Mouse (Mus musculus) neural tube, embryonic 11.5 days (tissue): ENCODE results near the gene Prrc2b. TPM values are rescaled to one million over a fixed set of nuclear protein-coding genes. Genes with fewer than 3 reads are reported as not detected.

ENCODE experiments used
- ATAC-seq: fragments of 200-750 bp; cut with Nextera tagmentation; 2 replicates; pipeline ENCODE4 v1.8.0; 2017; ENCODE audit warnings: moderate number of reproducible peaks, mild to moderate bottlenecking, moderate TSS enrichment, moderate library complexity; ENCODE audit not compliant: insufficient read depth, low FRiP score, low TSS enrichment
- DNase-seq: peaks from one replicate; pipeline ENCODE4 v3.0.0-alpha.2; 2015; ENCODE audit warnings: low spot score
- H3K27ac ChIP-seq: fragments of 300-500 bp; sonication (generic); 2 replicates; pipeline ENCODE4 v1.5.1; 2014; ENCODE audit warnings: low read depth, mild to moderate bottlenecking, low read length
- H3K27me3 ChIP-seq: fragments of 300-500 bp; sonication (generic); 2 replicates; pipeline ENCODE4 v1.6.1; 2014; ENCODE audit warnings: mild to moderate bottlenecking, low read length, mixed read lengths; ENCODE audit not compliant: control insufficient read depth, insufficient read depth
- H3K36me3 ChIP-seq: fragments of 300-500 bp; sonication (generic); 2 replicates; pipeline ENCODE4 v1.6.1; 2014; ENCODE audit warnings: mild to moderate bottlenecking, low read length, moderate library complexity, mixed read lengths; ENCODE audit not compliant: control insufficient read depth, insufficient read depth
- H3K4me1 ChIP-seq: fragments of 300-500 bp; sonication (generic); 2 replicates; pipeline ENCODE4 v1.6.1; 2014; ENCODE audit warnings: low read length, mixed read lengths; ENCODE audit not compliant: control insufficient read depth, insufficient read depth
- H3K4me2 ChIP-seq: fragments of 300-500 bp; sonication (generic); 2 replicates; pipeline ENCODE4 v1.6.1; 2014; ENCODE audit warnings: low read depth, mild to moderate bottlenecking, moderate library complexity
- H3K4me3 ChIP-seq: fragments of 300-500 bp; sonication (generic); 2 replicates; pipeline ENCODE4 v1.5.1; 2014; ENCODE audit warnings: low read depth, low read length
- H3K9ac ChIP-seq: fragments of 300-500 bp; sonication (generic); 2 replicates; pipeline ENCODE4 v1.6.1; 2014; ENCODE audit warnings: mild to moderate bottlenecking, low read length
- H3K9me3 ChIP-seq: fragments of 300-500 bp; sonication (generic); 2 replicates; pipeline ENCODE4 v1.6.1; 2016; ENCODE audit warnings: low read length; ENCODE audit not compliant: control insufficient read depth
- WGBS: fragments of 180-500 bp; shearing (Covaris S2); extraction: QIAGEN DNeasy Blood & Tissue Kit; methylation state at CpG from one replicate; pipeline ENCODE4 v1.1.7; 2014; 5-methylcytosine and 5-hydroxymethylcytosine counted together
- polyA plus RNA-seq: library from polyadenylated mRNA; unstranded; fragments of >200 nt; fragmentation: Nextera tagmentation; extraction: Ambion mirVana; gene quantifications from 2 replicates; pipeline ENCODE4 v1.2.1, GENCODE M21; 2014

Prrc2b gene
- polyA plus RNA-seq, 1 experiment from 2014 or later, result 73.9 TPM

DNA sequence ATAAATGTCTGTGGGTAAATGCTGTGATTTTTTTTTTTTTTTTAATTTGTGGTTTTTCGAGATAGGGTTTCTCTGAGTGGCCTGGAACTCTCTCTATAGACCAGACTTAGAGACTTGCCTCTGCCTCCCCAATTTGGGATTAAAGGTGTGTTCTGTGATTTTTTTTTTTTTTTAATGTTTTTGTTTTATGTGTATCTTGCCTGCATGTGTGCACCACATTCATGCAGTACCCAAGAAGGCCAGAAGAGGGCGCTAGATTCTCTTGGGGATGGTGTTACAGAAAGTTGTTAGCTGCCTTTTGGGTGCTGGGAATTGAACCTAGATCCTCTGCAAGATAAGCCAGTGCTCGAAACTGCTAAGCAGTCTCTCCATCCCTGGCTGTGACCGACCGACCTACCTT is 10.1 kb downstream of the Prrc2b start:
- peaks cover 3% of the 10 kb centered on the region for H3K36me3 ChIP-seq
- no peaks in the 10 kb centered on the region; the same call in 1 of the 2 replicates for H3K9me3 ChIP-seq
- H3K4me2 ChIP-seq, result no peak overlapping the region
- no peak overlapping the region for H3K27ac ChIP-seq
- ATAC-seq (no peak), DNase-seq (no peak)
- H3K4me1 ChIP-seq, result peaks cover 21% of the 10 kb centered on the region
- no peak overlapping the region for H3K4me3 ChIP-seq
- WGBS, result 83% methylated on average over 5 of the region's 5 CpGs
- H3K9ac ChIP-seq, result no peak overlapping the region
- no peaks in the 10 kb centered on the region for H3K27me3 ChIP-seq

DNA sequence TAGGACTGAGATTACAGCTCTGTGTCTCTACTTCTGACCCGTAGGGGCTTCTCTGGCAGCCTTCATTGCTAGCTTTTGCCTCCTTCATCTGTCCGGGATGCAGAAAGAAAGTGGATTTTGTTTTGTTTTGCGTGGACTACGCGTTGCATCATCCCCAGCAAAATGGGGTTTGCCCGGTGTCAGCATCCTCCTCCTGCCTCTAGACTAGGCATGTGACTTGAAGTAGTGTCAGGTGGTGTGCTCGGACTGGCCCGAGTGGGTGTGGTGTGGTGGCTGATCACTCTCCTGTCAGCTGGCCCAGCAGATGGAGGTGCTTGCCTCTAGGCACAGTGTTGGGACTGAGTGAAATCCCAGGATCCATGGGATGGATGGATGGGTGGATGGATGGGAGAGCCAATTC is 11.2 kb downstream of the Prrc2b start:
- no peak overlapping the region for H3K4me2 ChIP-seq
- no peak overlapping the region for H3K4me3 ChIP-seq
- no peak overlapping the region for H3K27ac ChIP-seq
- H3K36me3 ChIP-seq, result peaks cover 3% of the 10 kb centered on the region
- DNase-seq (no peak), ATAC-seq (no peak)
- H3K9me3 ChIP-seq, result no peaks in the 10 kb centered on the region; the same call in 1 of the 2 replicates
- H3K9ac ChIP-seq, result no peak overlapping the region
- H3K4me1 ChIP-seq, result peaks cover 19% of the 10 kb centered on the region
- H3K27me3 ChIP-seq, result no peaks in the 10 kb centered on the region
- 95% methylated on average over 8 of the region's 8 CpGs for WGBS

DNA sequence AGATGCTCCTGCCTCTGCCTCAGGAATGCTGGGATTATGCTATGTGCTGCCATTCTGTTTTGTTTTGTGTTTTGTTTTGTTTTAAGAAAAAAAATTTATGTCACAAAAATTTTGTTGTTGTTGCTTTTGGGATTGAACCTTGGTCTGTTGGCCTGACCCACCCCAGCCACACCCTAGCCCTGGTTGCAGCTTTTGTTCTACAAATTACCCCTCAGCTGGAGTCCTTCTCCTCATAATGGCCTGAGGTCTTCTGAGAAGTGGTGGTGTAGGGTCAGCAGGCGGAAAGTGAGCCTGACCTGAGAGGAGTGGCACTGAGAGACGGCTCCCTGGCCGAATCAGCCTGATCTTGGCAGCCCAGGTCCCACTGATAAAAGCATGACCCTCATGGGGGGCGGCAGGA is 11.8 kb downstream of the Prrc2b start:
- H3K36me3 ChIP-seq, result peaks cover 3% of the 10 kb centered on the region
- H3K9me3 ChIP-seq, result no peaks in the 10 kb centered on the region; the same call in 1 of the 2 replicates
- 76% methylated on average over 4 of the region's 4 CpGs for WGBS
- no peak overlapping the region for H3K27ac ChIP-seq
- H3K4me3 ChIP-seq, result no peak overlapping the region
- no peaks in the 10 kb centered on the region for H3K27me3 ChIP-seq
- no peak for DNase-seq
- ATAC-seq, result no peak
- H3K4me1 ChIP-seq, result peaks cover 21% of the 10 kb centered on the region
- H3K4me2 ChIP-seq, result no peak overlapping the region
- no peak overlapping the region for H3K9ac ChIP-seq

DNA sequence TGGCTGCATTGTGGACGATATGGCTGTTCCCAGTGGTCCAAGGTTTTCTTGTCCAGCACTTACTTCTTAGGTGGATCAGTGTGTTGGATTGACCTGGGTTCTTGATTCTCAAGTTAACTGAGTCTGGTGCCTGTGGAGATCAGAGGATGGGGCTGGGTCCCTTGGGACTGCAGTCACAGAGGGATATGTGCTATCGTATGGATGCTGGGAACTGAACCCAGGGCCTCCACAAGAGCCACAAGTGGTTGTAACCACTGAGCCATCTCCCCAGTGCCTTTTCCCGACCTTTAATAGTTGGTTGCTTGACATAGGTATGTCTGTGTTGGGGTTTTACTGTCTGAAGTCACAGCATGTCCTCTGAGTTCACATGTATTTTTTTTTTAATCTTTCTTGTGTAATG is 12.2 kb downstream of the Prrc2b start:
- H3K4me2 ChIP-seq, result no peak overlapping the region
- H3K9me3 ChIP-seq, result no peaks in the 10 kb centered on the region; the same call in 1 of the 2 replicates
- H3K9ac ChIP-seq, result no peak overlapping the region
- peaks cover 3% of the 10 kb centered on the region for H3K36me3 ChIP-seq
- H3K27me3 ChIP-seq, result no peaks in the 10 kb centered on the region
- H3K4me1 ChIP-seq, result peaks cover 24% of the 10 kb centered on the region
- no peak for DNase-seq
- no peak overlapping the region for H3K27ac ChIP-seq
- H3K4me3 ChIP-seq, result no peak overlapping the region
- 93% methylated on average over 3 of the region's 3 CpGs for WGBS
- no peak for ATAC-seq

DNA sequence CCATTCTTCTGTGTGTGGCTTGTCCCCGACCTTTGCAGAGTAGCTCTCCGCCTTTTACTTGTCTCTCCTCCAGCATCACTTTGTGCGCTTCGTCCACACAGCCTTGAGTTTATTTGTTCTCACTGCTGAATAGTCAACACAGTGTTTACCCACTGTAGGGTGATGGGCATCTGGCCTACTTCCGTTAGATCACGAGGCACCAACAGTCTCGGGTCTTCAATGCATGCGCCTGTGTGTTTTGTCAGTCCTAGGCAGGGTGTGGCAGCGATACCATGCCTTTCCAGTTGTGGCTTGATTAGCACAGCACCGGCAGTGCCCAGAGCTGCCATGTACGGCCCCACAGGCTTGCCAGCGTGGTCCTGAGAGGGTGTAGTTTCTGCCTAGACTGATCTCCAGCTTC is 13.6 kb downstream of the Prrc2b start:
- Histone ChIP-seq H3K4me1 (peaks cover 27% of the 10 kb centered on the region), H3K4me3 (no peak overlapping the region), H3K27ac (no peak overlapping the region), H3K4me2 (no peak overlapping the region), H3K9me3 (no peaks in the 10 kb centered on the region; the same call in 1 of the 2 replicates), H3K36me3 (peaks cover 3% of the 10 kb centered on the region), H3K27me3 (no peaks in the 10 kb centered on the region), H3K9ac (no peak overlapping the region)
- DNase-seq, result no peak
- WGBS, result 74% methylated on average over 12 of the region's 12 CpGs
- no peak for ATAC-seq

DNA sequence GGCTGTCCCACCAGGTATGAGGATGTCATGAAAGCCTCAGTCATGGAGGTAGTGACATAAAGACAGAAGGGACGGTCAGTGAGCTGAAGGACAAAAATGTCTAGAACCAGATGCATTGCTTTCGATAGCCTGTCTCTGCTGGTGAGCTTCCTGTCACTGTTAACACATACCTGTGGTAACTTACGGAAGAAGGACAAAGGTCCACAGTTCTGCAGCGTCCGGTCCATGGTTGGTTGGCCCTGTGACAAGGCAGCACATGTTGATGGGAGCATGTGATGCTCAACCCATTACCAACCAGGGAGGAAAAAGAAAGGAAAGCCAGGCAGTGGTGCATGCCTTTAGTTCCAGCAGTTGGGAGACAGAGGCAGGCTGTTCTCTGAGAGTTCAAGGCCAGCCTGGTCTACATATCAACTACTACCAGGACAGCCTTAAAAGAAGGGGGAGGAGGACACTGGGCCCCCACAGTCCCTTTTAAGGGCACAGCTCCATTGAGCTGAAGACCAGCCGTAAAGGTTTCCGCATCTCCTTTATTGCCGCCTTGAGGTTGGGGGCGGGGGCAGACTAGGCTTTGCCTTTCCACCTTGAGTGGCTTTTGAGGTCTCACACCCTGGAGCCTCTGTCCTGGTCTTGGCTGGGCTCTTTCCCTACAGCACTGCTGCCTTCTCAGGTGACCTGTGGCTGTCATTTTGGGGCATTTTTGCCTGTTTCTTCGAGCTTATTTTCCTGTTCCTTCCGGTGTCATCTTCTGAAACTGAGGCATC is 14.3 kb downstream of the Prrc2b start:
- H3K27ac ChIP-seq, result no peak overlapping the region
- no peaks in the 10 kb centered on the region for H3K27me3 ChIP-seq
- H3K9ac ChIP-seq, result no peak overlapping the region
- H3K4me3 ChIP-seq, result no peak overlapping the region
- DNase-seq, result no peak
- peaks cover 3% of the 10 kb centered on the region for H3K36me3 ChIP-seq
- no peak for ATAC-seq
- WGBS, result 85% methylated on average over 11 of the region's 11 CpGs
- H3K4me2 ChIP-seq, result no peak overlapping the region
- peaks cover 27% of the 10 kb centered on the region for H3K4me1 ChIP-seq
- H3K9me3 ChIP-seq, result no peaks in the 10 kb centered on the region; the same call in 1 of the 2 replicates

DNA sequence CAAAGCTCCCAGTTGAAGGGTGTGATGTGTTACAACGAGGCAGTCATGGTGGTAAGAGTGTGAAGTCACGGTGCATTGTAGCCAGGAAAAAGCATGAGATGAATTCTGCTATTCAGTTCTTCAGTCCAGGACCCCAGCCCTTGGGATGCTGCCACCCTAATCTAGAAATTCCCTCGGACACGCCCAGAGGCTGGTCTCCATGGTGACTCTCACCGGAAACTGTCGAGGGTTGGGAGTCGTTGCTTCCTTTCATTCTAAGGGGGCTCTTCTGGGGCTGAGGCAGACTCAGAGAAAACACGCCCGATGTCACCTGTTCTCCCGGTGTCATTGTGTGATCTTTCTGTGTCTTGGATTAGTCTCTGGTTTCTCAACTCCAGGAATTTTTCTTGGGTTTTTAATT is 15.7 kb downstream of the Prrc2b start:
- Histone ChIP-seq H3K27ac (no peak overlapping the region), H3K36me3 (no peaks in the 10 kb centered on the region; the same call in 1 of the 2 replicates), H3K9me3 (no peaks in the 10 kb centered on the region; the same call in 1 of the 2 replicates), H3K9ac (peak overlapping the region; percentile 18; the same call in 1 of the 2 replicates), H3K4me1 (peaks cover 27% of the 10 kb centered on the region), H3K4me3 (no peak overlapping the region), H3K4me2 (peak overlapping the region; percentile 16; the same call in 1 of the 2 replicates), H3K27me3 (no peaks in the 10 kb centered on the region)
- DNase-seq (peak; percentile 45), ATAC-seq (no peak)
- 4% methylated on average over 10 of the region's 10 CpGs for WGBS

DNA sequence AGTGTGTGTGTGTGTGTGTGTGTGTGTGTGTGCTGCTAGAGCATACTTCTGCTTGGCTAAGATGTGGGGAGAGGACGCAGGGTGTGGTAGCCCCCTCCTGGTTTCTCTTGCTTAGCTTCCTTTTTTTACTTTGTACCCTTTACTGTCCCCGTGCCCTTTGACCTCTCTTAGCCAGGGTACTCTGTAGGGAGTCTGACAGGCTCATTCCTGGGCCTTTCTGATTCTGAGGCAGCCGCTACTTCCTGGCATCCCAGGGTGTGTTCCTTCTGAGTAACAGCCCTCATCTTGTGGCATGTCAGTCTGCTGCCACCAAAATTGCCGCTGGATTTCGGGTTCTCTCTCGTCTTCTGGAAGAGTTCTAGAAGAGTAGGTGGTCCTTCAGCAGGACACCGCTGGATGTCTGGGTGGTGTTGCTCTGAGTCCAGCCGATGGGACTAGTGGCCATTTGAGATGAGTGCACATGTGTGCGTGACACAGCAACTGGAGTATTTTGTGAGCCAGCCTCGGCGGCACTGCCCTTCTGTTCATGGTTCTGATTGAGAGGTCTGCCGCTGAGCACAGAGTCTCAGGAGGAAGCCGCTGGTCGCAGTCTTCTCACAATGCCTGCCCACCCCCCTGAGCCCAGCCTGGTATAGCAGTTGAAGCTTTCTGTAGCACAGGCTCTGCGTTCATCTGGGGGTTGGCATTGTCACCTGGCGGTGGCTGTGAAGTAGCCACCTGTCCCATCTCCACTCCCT is 16.3 kb downstream of the Prrc2b start:
- WGBS, result 9% methylated on average over 16 of the region's 16 CpGs
- ATAC-seq (peak; percentile 18; the same call in 1 of the 2 replicates), DNase-seq (peak; percentile 50)
- Histone ChIP-seq H3K4me2 (peak overlapping the region; percentile 31), H3K27ac (peak overlapping the region; percentile 79), H3K4me1 (peaks cover 27% of the 10 kb centered on the region), H3K9ac (peak overlapping the region; percentile 44), H3K4me3 (no peak overlapping the region), H3K27me3 (no peaks in the 10 kb centered on the region), H3K9me3 (no peaks in the 10 kb centered on the region; the same call in 1 of the 2 replicates), H3K36me3 (no peaks in the 10 kb centered on the region)
